Mouse (Mus musculus): Measurements from ENCODE around the gene Donson.

Gene Donson

GRCm38 (mm10) chr16:91688619-91689334, at the start of gene Donson:
Gene Donson, minus strand, starts transcription at chr16:91688770.
- peak; percentile 92 to 97 for DNase-seq

GRCm38 (mm10) chr16:91736046-91736816, 47.7 kb upstream of the Donson start:
- DNase-seq, result no peak

GRCm38 (mm10) chr16:91734771-91735170, 46.2 kb upstream of the Donson start:
- DNase-seq, result no peak

- DNase-seq, result no peak
These were observed 44.2 kb upstream of the Donson start for GRCm38 (mm10) chr16:91732816-91733215.

GRCm38 (mm10) chr16:91730446-91730845, 41.9 kb upstream of the Donson start:
- no peak for DNase-seq

GRCm38 (mm10) chr16:91729821-91730441, 41.4 kb upstream of the Donson start:
- DNase-seq, result peak; percentile 55 to 62

- peak; percentile 96 to 98 for DNase-seq
These were observed 40.5 kb upstream of the Donson start, which contains the start of gene Itsn1 for GRCm38 (mm10) chr16:91729066-91729482. Gene Itsn1, plus strand, starts transcription at chr16:91729281.

- peak; percentile 98 for DNase-seq
These were observed 39.8 kb upstream of the Donson start, which contains the start of gene Cryzl1 for GRCm38 (mm10) chr16:91728123-91729065. Gene Cryzl1, minus strand, starts transcription at chr16:91728975.

GRCm38 (mm10) chr16:91727433-91727832, 38.9 kb upstream of the Donson start:
- no peak for DNase-seq

GRCm38 (mm10) chr16:91724247-91724646, 35.7 kb upstream of the Donson start:
- DNase-seq, result peak; percentile 68 to 74

- no peak for DNase-seq
These were observed 28.8 kb upstream of the Donson start for GRCm38 (mm10) chr16:91717399-91717798.

- DNase-seq, result no peak
These were observed 28.4 kb upstream of the Donson start for GRCm38 (mm10) chr16:91716927-91717349.

- DNase-seq, result no peak
These were observed 21.7 kb upstream of the Donson start for GRCm38 (mm10) chr16:91710241-91710640.

- no peak for DNase-seq
These were observed 16.2 kb upstream of the Donson start for GRCm38 (mm10) chr16:91704603-91705340.

GRCm38 (mm10) chr16:91702771-91703188, 14.2 kb upstream of the Donson start:
- no peak for DNase-seq

GRCm38 (mm10) chr16:91701908-91702307, 13.3 kb upstream of the Donson start:
- DNase-seq, result no peak

- no peak for DNase-seq
These were observed 10.4 kb upstream of the Donson start for GRCm38 (mm10) chr16:91698995-91699394.

- DNase-seq, result no peak
These were observed 6.7 kb upstream of the Donson start for GRCm38 (mm10) chr16:91695108-91695755.

GRCm38 (mm10) chr16:91694455-91695084, 6.0 kb upstream of the Donson start:
- DNase-seq, result peak; percentile 72 to 73

GRCm38 (mm10) chr16:91689791-91690190, 1.2 kb upstream of the Donson start:
- DNase-seq, result no peak
